Mouse (Mus musculus) heart, embryonic 12.5 days (tissue): Measurements from ENCODE around the gene Hs6st1. TPM values are rescaled to one million over a fixed set of nuclear protein-coding genes. Genes with fewer than 3 reads are reported as not detected.

ENCODE experiments used
- ATAC-seq: fragments of 200-750 bp; cut with Nextera tagmentation; 2 replicates; pipeline ENCODE4 v1.8.0; 2017; ENCODE audit warnings: moderate TSS enrichment, moderate library complexity; ENCODE audit not compliant: insufficient number of reproducible peaks, low FRiP score
- H3K27ac ChIP-seq: fragments of 300-500 bp; sonication (generic); 2 replicates; pipeline ENCODE4 v1.5.1; 2016; ENCODE audit warnings: mild to moderate bottlenecking, moderate library complexity; ENCODE audit not compliant: poor library complexity, severe bottlenecking
- H3K27me3 ChIP-seq: fragments of 300-500 bp; sonication (generic); replicated peaks from 2 replicates; pipeline ENCODE4 v1.6.1; 2016; ENCODE audit warnings: mild to moderate bottlenecking, moderate library complexity
- H3K36me3 ChIP-seq: fragments of 300-500 bp; sonication (generic); 2 replicates; pipeline ENCODE4 v1.6.1; 2016; ENCODE audit warnings: mild to moderate bottlenecking, moderate library complexity
- H3K4me1 ChIP-seq: fragments of 300-500 bp; sonication (generic); replicated peaks from 2 replicates; pipeline ENCODE4 v1.6.1; 2016; ENCODE audit warnings: mild to moderate bottlenecking
- H3K4me2 ChIP-seq: fragments of 300-500 bp; sonication (generic); 2 replicates; pipeline ENCODE4 v1.6.1; 2016; ENCODE audit warnings: mild to moderate bottlenecking, moderate library complexity
- H3K4me3 ChIP-seq: fragments of 300-500 bp; sonication (generic); 2 replicates; pipeline ENCODE4 v1.5.1; 2016; ENCODE audit warnings: mild to moderate bottlenecking
- H3K9ac ChIP-seq: fragments of 300-500 bp; sonication (generic); 2 replicates; pipeline ENCODE4 v1.6.1; 2016; ENCODE audit warnings: mild to moderate bottlenecking, moderate library complexity
- H3K9me3 ChIP-seq: fragments of 300-500 bp; sonication (generic); replicated peaks from 2 replicates; pipeline ENCODE4 v1.6.1; 2016; ENCODE audit warnings: mild to moderate bottlenecking, moderate library complexity
- WGBS: fragments of 180-500 bp; shearing (Covaris S2); methylation state at CpG from one replicate; pipeline ENCODE4 v1.1.7; 2016; 5-methylcytosine and 5-hydroxymethylcytosine counted together
- polyA plus RNA-seq: library from polyadenylated mRNA; unstranded; fragments of >200 nt; fragmentation: Nextera tagmentation; extraction: Ambion mirVana; gene quantifications from 2 replicates; pipeline ENCODE4 v1.2.1, GENCODE M21; 2016

Hs6st1 gene
- polyA plus RNA-seq, 1 experiment from 2014 or later: 15.3 TPM

DNA sequence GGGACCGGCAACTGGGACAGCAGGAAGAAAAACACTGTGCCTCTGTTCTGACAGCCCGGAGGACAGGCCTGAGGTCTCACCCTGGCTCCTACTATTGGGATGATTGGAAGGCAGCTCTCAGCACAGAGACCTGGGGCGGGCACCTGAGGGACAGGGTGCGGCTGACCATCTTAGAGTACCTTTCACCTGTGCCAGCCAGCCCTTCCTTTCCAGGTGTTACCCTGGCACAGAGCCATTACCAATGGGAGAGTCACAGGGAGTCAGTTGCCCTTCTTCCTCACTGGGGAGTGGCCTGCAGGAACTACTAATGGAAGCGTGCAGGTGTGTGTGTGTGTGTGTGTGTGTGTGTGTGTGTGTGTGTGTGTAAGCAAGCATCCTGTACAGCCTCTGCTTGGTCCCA, 15.4 kb downstream of the Hs6st1 start:
- H3K4me1 ChIP-seq: peaks cover 45% of the 10 kb centered on the region
- H3K36me3 ChIP-seq: peaks cover 61% of the 10 kb centered on the region
- 93% methylated on average over 5 of the region's 5 CpGs for WGBS
- no peak overlapping the region for H3K27ac ChIP-seq
- no peaks in the 10 kb centered on the region for H3K9me3 ChIP-seq
- H3K4me3 ChIP-seq: no peak overlapping the region
- no peaks in the 10 kb centered on the region for H3K27me3 ChIP-seq
- H3K4me2 ChIP-seq: no peak overlapping the region
- no peak for ATAC-seq
- H3K9ac ChIP-seq: no peak overlapping the region

DNA sequence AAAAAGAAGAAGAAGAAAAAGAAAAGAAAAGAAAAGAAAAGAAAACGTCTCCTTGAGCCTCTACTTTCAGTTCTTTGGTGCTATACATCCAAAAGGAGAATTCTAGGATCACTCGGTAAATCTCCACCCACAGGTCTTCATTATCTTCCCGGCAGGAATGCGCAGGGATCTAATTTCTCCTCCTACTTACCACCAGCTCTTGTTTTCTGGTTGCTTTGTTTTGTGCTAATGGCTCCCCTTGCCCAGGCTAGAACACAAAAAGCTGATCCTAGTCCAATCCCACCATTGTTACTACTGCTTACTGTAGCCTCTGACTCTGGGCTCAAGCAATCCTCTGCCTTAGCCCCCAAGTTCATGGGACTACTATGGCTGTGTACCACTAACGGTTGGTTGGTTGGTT, 16.9 kb downstream of the Hs6st1 start:
- no peak for ATAC-seq
- WGBS: 86% methylated on average over 5 of the region's 5 CpGs
- Histone ChIP-seq H3K9ac (no peak overlapping the region), H3K4me1 (peaks cover 49% of the 10 kb centered on the region), H3K4me2 (no peak overlapping the region), H3K27ac (no peak overlapping the region), H3K27me3 (no peaks in the 10 kb centered on the region), H3K36me3 (peaks cover 56% of the 10 kb centered on the region), H3K4me3 (no peak overlapping the region), H3K9me3 (no peaks in the 10 kb centered on the region)

DNA sequence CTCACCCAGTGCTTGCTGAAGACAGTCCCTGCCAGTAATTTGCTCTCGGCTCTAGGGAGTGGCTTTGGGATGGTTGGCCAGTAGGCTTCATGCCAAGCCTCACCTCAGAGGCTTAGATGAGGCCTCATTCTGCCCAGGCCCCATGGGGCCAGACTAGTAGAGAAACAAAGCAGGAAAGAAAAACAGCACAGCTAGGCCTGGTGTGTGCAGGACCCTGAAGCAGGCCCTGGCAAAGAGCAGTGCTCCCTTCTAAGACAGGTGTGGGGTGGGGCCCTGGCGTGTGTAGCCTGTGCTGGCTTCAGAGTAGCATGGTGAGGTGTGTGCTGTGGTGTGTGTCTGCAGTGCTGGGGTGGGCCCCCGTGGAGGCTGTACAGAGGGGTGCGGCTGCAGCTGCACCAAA, 20.2 kb downstream of the Hs6st1 start:
- Histone ChIP-seq H3K27ac (peak overlapping the region; percentile 68), H3K4me3 (no peak overlapping the region), H3K9me3 (no peaks in the 10 kb centered on the region), H3K9ac (peak overlapping the region; percentile 55; the same call in 1 of the 2 replicates), H3K4me2 (no peak overlapping the region), H3K4me1 (peaks cover 50% of the 10 kb centered on the region), H3K27me3 (no peaks in the 10 kb centered on the region), H3K36me3 (peaks cover 34% of the 10 kb centered on the region)
- no peak for ATAC-seq
- WGBS: 62% methylated on average over 4 of the region's 4 CpGs

DNA sequence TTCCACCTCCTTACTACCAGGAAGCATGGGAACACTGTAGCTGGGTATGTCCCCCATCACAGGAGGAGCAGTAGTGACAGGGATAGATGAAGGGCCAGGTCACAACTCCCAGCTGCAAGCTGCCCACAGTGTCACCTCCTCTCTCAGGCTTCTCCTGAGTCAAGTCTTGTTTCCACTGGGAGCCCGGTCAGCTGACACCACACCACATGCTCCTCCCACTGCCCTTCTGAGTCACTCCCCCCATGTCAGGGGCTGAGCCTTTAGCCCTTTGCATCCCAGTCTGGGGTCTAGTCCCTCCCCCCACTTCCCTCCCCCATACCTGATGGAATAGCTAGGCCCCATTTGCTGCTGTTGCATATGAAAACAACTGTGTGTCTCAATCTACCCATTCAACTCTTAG, 21.3 kb downstream of the Hs6st1 start:
- Histone ChIP-seq H3K27ac (no peak overlapping the region), H3K36me3 (peaks cover 34% of the 10 kb centered on the region), H3K9ac (no peak overlapping the region), H3K27me3 (no peaks in the 10 kb centered on the region), H3K9me3 (no peaks in the 10 kb centered on the region), H3K4me3 (no peak overlapping the region), H3K4me1 (peaks cover 50% of the 10 kb centered on the region), H3K4me2 (no peak overlapping the region)
- ATAC-seq: 0 out of 2 replicates have a peak, but pooled peaks have one; percentile 33
- 15% methylated on average over 1 of the region's 1 CpGs for WGBS

DNA sequence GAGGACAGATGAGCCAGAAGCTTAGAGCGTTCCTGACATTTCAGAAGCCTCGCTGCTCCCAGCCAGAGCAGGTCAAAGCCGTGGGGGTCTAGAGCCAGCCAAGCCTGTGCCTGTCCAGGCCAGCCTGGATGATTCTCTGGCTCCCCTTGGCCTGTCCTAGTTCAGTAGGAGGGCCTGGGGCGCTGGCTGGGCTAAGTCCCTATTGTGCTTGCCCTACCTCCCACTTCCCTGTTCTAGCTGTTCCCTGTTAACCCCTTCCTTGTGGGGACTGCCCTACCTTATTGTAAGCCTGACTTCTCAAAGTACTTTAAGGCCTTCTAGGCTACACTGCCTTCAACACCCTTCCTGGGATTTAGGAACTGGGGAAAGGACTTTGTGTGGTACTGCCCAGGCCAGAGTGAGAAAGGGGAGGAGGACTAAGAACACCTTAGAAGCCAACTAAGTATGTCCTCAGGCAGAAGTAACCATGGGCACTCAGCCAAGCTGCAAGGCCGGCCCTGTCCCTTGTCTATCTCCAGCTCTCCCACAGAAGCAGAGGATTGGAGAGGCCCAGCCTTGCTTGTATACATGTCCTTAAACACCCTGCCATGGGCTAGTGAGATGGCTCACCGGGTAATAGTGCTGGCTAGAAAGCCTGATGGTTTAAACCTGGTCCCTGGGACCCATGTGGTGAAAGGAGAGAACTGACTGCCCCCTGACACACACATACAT, 22.0 kb downstream of the Hs6st1 start:
- Histone ChIP-seq H3K27ac (peak overlapping the region; percentile 37), H3K4me3 (no peak overlapping the region), H3K9ac (no peak overlapping the region), H3K4me1 (peaks cover 55% of the 10 kb centered on the region), H3K9me3 (no peaks in the 10 kb centered on the region), H3K36me3 (peaks cover 34% of the 10 kb centered on the region), H3K27me3 (no peaks in the 10 kb centered on the region), H3K4me2 (no peak overlapping the region)
- 43% methylated on average over 6 of the region's 6 CpGs for WGBS
- peak; percentile 31; the same call in 1 of the 2 replicates for ATAC-seq

DNA sequence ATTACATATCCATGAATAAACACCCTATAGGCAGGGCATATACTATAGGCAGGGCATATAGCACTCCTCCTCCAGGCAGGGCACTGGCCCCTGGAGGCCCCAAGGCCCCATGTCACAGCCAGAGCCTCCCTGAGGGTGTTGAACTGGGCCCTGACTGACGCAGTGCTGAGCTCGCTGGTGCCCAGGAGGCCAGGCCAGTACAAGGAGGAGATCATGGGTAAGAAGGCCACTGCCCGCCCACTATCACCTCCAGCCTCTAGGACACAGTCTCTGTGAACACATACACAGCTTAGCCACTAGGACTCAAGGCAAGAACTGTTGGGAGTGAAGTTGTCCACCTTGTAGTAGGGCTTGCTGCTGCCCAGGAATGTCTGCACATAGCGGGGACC, 22.5 kb downstream of the Hs6st1 start:
- 0 out of 2 replicates have a peak, but pooled peaks have one; percentile 37 for ATAC-seq
- no peak overlapping the region for H3K4me3 ChIP-seq
- H3K27ac ChIP-seq: peak overlapping the region; percentile 37
- no peaks in the 10 kb centered on the region for H3K27me3 ChIP-seq
- no peak overlapping the region for H3K4me2 ChIP-seq
- H3K9ac ChIP-seq: no peak overlapping the region
- 71% methylated on average over 4 of the region's 4 CpGs for WGBS
- H3K4me1 ChIP-seq: peaks cover 60% of the 10 kb centered on the region
- H3K36me3 ChIP-seq: peaks cover 31% of the 10 kb centered on the region
- no peaks in the 10 kb centered on the region for H3K9me3 ChIP-seq

DNA sequence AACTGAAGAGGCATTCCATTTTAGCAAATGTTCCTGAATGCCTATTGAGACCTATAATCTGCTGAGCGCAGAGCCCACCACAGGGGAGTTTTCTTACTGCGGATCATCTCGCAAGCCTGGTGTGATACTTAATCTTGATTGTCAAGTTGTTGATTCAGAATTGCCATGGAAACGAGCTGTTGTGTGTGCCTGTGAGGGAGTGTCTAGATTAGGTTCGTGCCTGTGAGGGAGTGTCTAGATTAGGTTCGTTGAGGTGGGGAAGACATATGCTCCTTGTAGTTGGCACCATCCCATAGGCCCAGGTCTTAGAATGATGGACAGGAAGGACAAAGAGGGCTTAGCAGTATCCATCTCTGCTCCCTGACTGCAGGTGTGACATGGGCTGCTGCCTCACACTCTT, 23.0 kb downstream of the Hs6st1 start:
- no peaks in the 10 kb centered on the region for H3K27me3 ChIP-seq
- H3K36me3 ChIP-seq: peaks cover 29% of the 10 kb centered on the region
- no peak overlapping the region for H3K9ac ChIP-seq
- H3K27ac ChIP-seq: no peak overlapping the region
- no peak overlapping the region for H3K4me2 ChIP-seq
- H3K4me1 ChIP-seq: peaks cover 65% of the 10 kb centered on the region
- peak; percentile 66 for ATAC-seq
- no peak overlapping the region for H3K4me3 ChIP-seq
- H3K9me3 ChIP-seq: no peaks in the 10 kb centered on the region
- WGBS: 70% methylated on average over 6 of the region's 6 CpGs

DNA sequence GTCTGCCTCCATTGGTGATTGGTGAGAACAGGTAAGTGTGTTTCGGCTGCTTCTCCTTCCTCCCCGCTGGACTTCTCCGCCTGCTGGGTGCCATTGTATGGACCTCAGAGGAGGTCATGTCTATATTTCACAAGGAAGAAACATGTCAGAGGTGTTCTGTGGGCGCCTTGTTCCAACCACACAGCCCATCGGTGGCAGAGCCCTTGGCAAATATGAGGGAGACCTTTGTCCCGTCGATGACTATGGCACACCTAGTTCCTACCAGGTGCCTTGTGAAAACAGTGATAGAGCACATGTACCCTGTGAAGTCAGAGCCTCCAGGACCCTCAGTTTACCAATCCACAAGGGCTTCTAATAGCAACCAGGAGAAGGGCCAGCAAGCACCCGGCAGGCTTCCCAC, 25.5 kb downstream of the Hs6st1 start:
- Histone ChIP-seq H3K4me2 (no peak overlapping the region), H3K27me3 (no peaks in the 10 kb centered on the region), H3K4me1 (peaks cover 61% of the 10 kb centered on the region), H3K27ac (no peak overlapping the region), H3K9me3 (no peaks in the 10 kb centered on the region), H3K36me3 (peaks cover 23% of the 10 kb centered on the region), H3K4me3 (no peak overlapping the region), H3K9ac (no peak overlapping the region)
- ATAC-seq: no peak
- WGBS: 92% methylated on average over 8 of the region's 8 CpGs

DNA sequence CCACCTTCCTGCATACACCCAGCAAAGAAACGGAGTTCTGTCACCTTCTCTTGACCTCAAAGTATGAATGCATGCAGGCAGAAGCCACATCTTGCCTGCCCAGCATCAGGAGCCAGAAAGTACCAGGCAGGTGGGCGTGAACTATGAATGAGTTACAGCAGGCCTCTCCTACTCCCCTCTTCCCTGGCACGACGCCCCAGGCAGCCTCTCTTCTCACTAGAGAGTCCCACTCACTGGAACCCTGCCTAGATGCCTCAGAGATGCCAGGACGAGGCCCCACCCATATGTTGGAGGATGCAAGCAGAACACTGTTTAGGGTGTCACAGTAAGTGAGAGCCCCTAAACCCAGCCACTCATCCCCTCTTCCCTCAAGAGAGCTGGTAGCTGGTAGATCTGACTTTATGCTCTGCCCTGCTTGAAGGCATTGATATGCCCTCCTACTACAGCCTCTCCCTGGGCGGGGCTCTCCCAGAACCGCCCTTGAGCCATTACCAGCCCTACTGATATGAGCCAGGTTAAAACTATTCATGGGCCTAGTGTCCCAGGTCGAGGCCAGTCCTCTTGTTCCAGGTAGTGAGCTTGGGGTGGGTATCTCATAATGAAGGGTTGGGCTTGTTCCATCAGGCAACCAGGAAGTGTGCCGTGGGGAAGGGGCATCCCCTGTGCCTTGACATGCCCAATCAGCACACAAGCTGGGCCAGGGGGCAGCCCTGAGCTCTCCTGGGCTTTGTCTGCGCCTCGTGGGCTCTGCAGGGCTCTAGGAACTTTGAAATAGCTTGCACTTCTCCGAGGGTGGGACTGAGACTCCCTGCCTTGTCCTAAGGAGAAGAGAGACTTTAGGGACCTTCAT, 27.4 kb downstream of the Hs6st1 start:
- no peak; the same call in 1 of the 2 replicates for ATAC-seq
- no peak overlapping the region for H3K27ac ChIP-seq
- no peak overlapping the region for H3K4me3 ChIP-seq
- peaks cover 27% of the 10 kb centered on the region for H3K36me3 ChIP-seq
- 65% methylated on average over 12 of the region's 12 CpGs for WGBS
- H3K4me1 ChIP-seq: peaks cover 56% of the 10 kb centered on the region
- no peaks in the 10 kb centered on the region for H3K27me3 ChIP-seq
- H3K9me3 ChIP-seq: no peaks in the 10 kb centered on the region
- H3K9ac ChIP-seq: no peak overlapping the region
- no peak overlapping the region for H3K4me2 ChIP-seq

DNA sequence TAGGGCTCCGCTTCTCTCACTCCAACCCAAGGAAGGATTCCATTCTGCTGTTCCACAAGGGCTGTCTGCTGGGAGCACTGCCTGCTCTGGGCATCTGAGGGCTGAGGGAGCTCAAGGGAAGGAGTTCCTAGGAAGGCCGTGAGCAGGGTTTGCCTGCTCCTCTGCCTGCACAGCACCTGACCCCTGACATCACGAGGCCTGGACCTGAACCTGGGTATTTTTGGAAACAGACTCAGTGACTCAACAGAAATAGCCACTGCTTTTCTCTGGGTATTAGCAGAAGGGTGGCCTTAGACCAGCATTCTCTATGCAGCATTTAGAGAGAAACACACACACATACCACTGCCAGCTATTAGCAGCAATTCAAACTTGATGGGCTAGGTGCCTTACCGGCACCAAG, 30.2 kb downstream of the Hs6st1 start:
- WGBS: 50% methylated on average over 4 of the region's 4 CpGs
- H3K27ac ChIP-seq: peak overlapping the region; percentile 31
- no peaks in the 10 kb centered on the region for H3K9me3 ChIP-seq

DNA sequence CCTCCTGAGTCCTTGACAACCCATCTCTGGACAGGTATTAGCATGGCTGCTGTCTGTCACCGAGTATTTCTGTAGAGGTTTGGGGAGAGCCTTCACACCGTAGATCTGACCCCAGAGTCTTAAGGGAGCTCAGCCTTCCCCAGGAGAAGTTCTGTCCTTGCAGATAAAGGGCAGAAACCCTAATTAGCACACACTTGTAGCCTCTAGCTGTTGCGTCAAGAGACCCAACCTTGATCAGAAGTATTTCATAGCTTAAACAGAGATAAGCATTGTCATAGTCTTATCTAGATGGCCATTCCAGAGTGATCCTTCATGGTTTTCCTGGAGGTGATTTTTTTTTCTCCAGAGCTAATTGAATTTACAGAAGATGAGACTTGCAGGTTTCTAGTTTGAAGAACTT, 32.2 kb downstream of the Hs6st1 start:
- peaks cover 52% of the 10 kb centered on the region for H3K36me3 ChIP-seq
- H3K9ac ChIP-seq: no peak overlapping the region
- no peak overlapping the region for H3K4me3 ChIP-seq
- WGBS: 56% methylated on average over 3 of the region's 3 CpGs
- H3K4me1 ChIP-seq: peaks cover 36% of the 10 kb centered on the region
- no peaks in the 10 kb centered on the region for H3K9me3 ChIP-seq
- no peak for ATAC-seq
- no peak overlapping the region for H3K27ac ChIP-seq
- H3K27me3 ChIP-seq: no peaks in the 10 kb centered on the region
- no peak overlapping the region for H3K4me2 ChIP-seq

More for the DNA sequence above, 30.2 kb downstream of the Hs6st1 start:
- Histone ChIP-seq H3K4me2 (no peak overlapping the region), H3K27me3 (no peaks in the 10 kb centered on the region), H3K9ac (no peak overlapping the region; the same call in 1 of the 2 replicates), H3K4me1 (peaks cover 43% of the 10 kb centered on the region), H3K4me3 (no peak overlapping the region), H3K36me3 (peaks cover 51% of the 10 kb centered on the region)
- ATAC-seq: no peak
